Mouse (Mus musculus): ENCODE data around the gene Ajm1. TPM values are rescaled to one million over a fixed set of nuclear protein-coding genes. Genes with fewer than 3 reads are reported as not detected.

Gene Ajm1
- total and polyA plus RNA-seq, 3 experiments = 0.04 to 0.32 TPM; not detected in 1

DNA sequence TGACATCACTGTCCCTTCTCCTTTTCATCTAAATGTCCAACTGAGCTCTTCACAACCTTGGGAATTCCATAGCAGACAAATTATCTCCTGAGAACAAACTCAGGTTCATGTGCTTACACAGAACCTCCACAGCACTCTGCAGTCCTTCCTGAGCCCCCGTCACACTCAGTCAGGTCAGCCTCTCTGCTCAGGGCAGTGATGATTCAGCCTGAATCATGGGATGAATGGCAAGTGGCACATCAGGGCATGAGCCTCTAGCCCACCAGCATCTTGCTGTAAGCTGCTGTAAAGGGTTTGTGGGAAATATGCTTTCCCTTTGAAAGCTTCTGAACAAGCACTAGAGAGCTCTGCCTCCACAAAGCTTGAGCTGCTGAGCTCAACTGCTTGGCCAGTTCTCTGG, 17.2 kb upstream of the Ajm1 start:
- H3K9me3 ChIP-seq (replicated peaks; ENCODE audit: insufficient read depth, low read length) = no peaks in the 10 kb centered on the region
- no peak for DNase-seq (ENCODE audit: low read depth, low spot score)
- no peaks in the 10 kb centered on the region for H3K4me1 ChIP-seq (ENCODE audit: control insufficient read depth in 1 of 2, insufficient read depth in 2 of 2, low read length in 2 of 2)
- no peak overlapping the region for H3K27ac ChIP-seq (ENCODE audit: control insufficient read depth, low read depth, low read length)
- TF ChIP-seq CHD1 (IDR thresholded peaks at IDR 0.05; ENCODE audit: low read depth, low read length) = no peak
- no peak for TF ChIP-seq POLR2A (IDR thresholded peaks at IDR 0.05; ENCODE audit: control insufficient read depth in 1 of 2, insufficient read depth in 1 of 2, low read depth in 1 of 2, low read length in 2 of 2, poor library complexity in 1 of 2)
- no peaks in the 10 kb centered on the region for H3K27me3 ChIP-seq (ENCODE audit: control insufficient read depth in 1 of 2, insufficient read depth in 2 of 2, low read length in 2 of 2)
- no peaks in the 10 kb centered on the region; the same call in 1 of the 2 replicates for H3K79me2 ChIP-seq (ENCODE audit: control insufficient read depth, insufficient read depth, low read length, poor library complexity)
- no peak overlapping the region for H3K4me3 ChIP-seq (ENCODE audit: control insufficient read depth in 1 of 2, insufficient read depth in 1 of 2, low read depth in 2 of 2, low read length in 2 of 2)
- peaks cover 0 to 15% of the 10 kb centered on the region in 2 experiments; a peak in 2 of 4 replicates for H3K36me3 ChIP-seq (ENCODE audit: control insufficient read depth in 1 of 2, insufficient read depth in 2 of 2, low read length in 2 of 2)
- H3K9ac ChIP-seq (ENCODE audit: control insufficient read depth, low read depth, low read length, poor library complexity, severe bottlenecking) = no peak overlapping the region

DNA sequence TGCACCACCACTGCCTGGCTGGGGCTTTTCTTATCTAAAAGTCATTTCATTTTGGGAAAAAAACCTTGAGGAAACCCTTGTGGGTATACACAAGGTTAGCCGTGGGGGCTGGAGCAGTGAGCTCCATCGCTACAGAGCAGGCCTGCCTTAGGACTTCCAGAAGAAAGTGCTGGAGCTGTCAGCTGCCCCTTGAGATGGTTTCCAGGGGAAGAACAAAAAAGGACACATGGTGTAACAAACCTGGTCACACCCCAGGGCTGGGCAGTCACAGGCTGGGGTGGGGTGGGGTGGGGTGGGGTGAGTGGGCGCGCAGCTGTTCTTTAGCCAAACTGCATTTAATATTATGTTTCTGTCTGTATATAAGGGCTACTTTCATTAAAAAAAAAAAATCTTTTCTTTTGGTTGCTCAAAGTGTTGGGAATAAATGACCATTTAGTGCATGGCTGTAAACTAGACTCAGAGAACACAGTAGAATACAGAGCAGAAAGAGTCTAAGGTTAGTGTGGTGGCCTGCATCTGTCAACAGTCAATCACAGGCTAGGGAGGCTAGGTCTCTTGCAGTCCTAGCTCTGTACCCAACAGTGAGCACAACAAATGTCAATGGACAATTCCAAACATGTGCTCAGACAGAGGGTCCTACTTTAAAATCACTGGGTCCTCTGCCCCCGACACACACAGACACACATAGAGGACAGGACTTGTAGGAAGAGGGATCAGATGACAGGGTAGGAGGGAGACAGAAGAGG, 15.4 kb upstream of the Ajm1 start:
- TF ChIP-seq E2F4 (IDR thresholded peaks at IDR 0.05; ENCODE audit: borderline replicate concordance, low read depth, low read length) (no peak), MEF2A (IDR thresholded peaks at IDR 0.05; ENCODE audit: extremely low read depth, insufficient replicate concordance, low read depth, low read length, poor library complexity, severe bottlenecking) (no peak), MYC (IDR thresholded peaks at IDR 0.05; ENCODE audit: low read depth, low read length) (no peak), CTCF (IDR thresholded peaks at IDR 0.05 in 2 of 3, conservative IDR thresholded peaks at IDR 0.05 in 1 of 3; ENCODE audit: control insufficient read depth in 1 of 3, insufficient read depth in 1 of 3, low read depth in 2 of 3, low read length in 3 of 3, poor library complexity in 1 of 3, severe bottlenecking in 1 of 3) (no peak), TAL1 (IDR thresholded peaks at IDR 0.05; ENCODE audit: low read length) (no peak), ETS1 (IDR thresholded peaks at IDR 0.05; ENCODE audit: low read depth, low read length) (no peak), JUND (IDR thresholded peaks at IDR 0.05; ENCODE audit: low read depth, low read length) (no peak)
- H3K79me2 ChIP-seq (ENCODE audit: control insufficient read depth, insufficient read depth, low read length, poor library complexity) = no peaks in the 10 kb centered on the region
- DNase-seq (ENCODE audit: low read depth, low spot score) = no peak
- no peak overlapping the region for H3K9ac ChIP-seq (ENCODE audit: control insufficient read depth, low read depth, low read length, poor library complexity, severe bottlenecking)
- H3K36me3 ChIP-seq (ENCODE audit: control insufficient read depth in 1 of 2, insufficient read depth in 2 of 2, low read length in 2 of 2) = peaks cover 0 to 15% of the 10 kb centered on the region in 2 experiments; a peak in 2 of 4 replicates
- H3K4me1 ChIP-seq (ENCODE audit: control insufficient read depth in 1 of 2, insufficient read depth in 2 of 2, low read length in 2 of 2) = no peaks in the 10 kb centered on the region
- H3K27me3 ChIP-seq (ENCODE audit: control insufficient read depth in 1 of 2, insufficient read depth in 2 of 2, low read length in 2 of 2) = no peaks in the 10 kb centered on the region
- H3K9me3 ChIP-seq (replicated peaks; ENCODE audit: insufficient read depth, low read length) = no peaks in the 10 kb centered on the region
- H3K27ac ChIP-seq (ENCODE audit: control insufficient read depth, low read depth, low read length) = no peak overlapping the region
- no peak overlapping the region for H3K4me3 ChIP-seq (ENCODE audit: control insufficient read depth in 1 of 2, insufficient read depth in 1 of 2, low read depth in 2 of 2, low read length in 2 of 2)

DNA sequence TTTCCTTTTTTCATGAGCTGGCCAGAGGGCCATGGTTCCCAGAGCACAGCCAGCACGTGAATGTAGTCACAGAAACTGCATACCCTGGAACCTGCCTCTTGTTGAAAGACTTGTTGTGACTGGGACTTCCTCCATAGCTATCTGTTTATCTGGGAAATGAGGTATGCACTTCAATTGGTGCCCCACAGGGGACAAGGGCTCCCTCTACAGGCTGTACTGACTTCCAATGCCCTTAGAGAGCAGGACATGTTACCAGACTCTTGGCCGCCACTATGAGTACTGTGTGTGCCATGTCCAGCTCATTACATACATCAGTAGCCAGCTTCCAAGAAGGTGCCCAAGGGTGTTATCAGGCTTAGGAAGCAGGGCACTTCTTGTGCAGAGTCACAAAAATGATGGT, 10.3 kb upstream of the Ajm1 start:
- Histone ChIP-seq H3K9ac (ENCODE audit: control insufficient read depth, low read depth, low read length, poor library complexity, severe bottlenecking) (no peak overlapping the region), H3K4me1 (ENCODE audit: control insufficient read depth in 1 of 2, insufficient read depth in 2 of 2, low read length in 2 of 2) (no peaks in the 10 kb centered on the region), H3K36me3 (ENCODE audit: control insufficient read depth in 1 of 2, insufficient read depth in 2 of 2, low read length in 2 of 2) (peaks cover 0 to 6% of the 10 kb centered on the region in 2 experiments; a peak in 2 of 4 replicates), H3K27me3 (ENCODE audit: control insufficient read depth in 1 of 2, insufficient read depth in 2 of 2, low read length in 2 of 2) (no peaks in the 10 kb centered on the region), H3K4me3 (ENCODE audit: control insufficient read depth in 1 of 2, insufficient read depth in 1 of 2, low read depth in 2 of 2, low read length in 2 of 2) (no peak overlapping the region), H3K79me2 (ENCODE audit: control insufficient read depth, insufficient read depth, low read length, poor library complexity) (no peaks in the 10 kb centered on the region), H3K27ac (ENCODE audit: control insufficient read depth, low read depth, low read length) (no peak overlapping the region), H3K9me3 (replicated peaks; ENCODE audit: insufficient read depth, low read length) (no peaks in the 10 kb centered on the region)
- TF ChIP-seq GATA1 (IDR thresholded peaks at IDR 0.05; ENCODE audit: low read depth, low read length) (peak; percentile 32; the same call in 1 of the 2 replicates), SMC3 (IDR thresholded peaks at IDR 0.05; ENCODE audit: low read depth, low read length) (no peak), CTCF (IDR thresholded peaks at IDR 0.05 in 2 of 3, conservative IDR thresholded peaks at IDR 0.05 in 1 of 3; ENCODE audit: control insufficient read depth in 1 of 3, insufficient read depth in 1 of 3, low read depth in 2 of 3, low read length in 3 of 3, poor library complexity in 1 of 3, severe bottlenecking in 1 of 3) (peak; percentile 66 to 85 (median 67)), BHLHE40 (IDR thresholded peaks at IDR 0.05; ENCODE audit: borderline replicate concordance, low read depth, low read length) (no peak)
- DNase-seq (ENCODE audit: low read depth, low spot score) = peak; percentile 79

Measured in MEL (cell line).